Mouse (Mus musculus): ENCODE results near the gene Sprr2d.

Sprr2d gene

GRCm38 (mm10) chr3:92338840-92339239, at the start of gene Sprr2d:
Gene Sprr2d, plus strand, starts transcription at chr3:92339140.
- DNase-seq (ENCODE audit: low spot score): no peak

- DNase-seq (ENCODE audit: low spot score): no peak
Measured at GRCm38 (mm10) chr3:92307406-92307805, 31.5 kb upstream of the Sprr2d start.

GRCm38 (mm10) chr3:92316320-92316719, 22.6 kb upstream of the Sprr2d start, which contains the start of gene Sprr2b:
Gene Sprr2b, plus strand, starts transcription at chr3:92316620.
- no peak for DNase-seq (ENCODE audit: low spot score)

GRCm38 (mm10) chr3:92317384-92317783, 21.6 kb upstream of the Sprr2d start:
- DNase-seq (ENCODE audit: low spot score): no peak

- no peak for DNase-seq (ENCODE audit: low spot score)
Measured at GRCm38 (mm10) chr3:92336278-92336677, 2.7 kb upstream of the Sprr2d start.

- DNase-seq (ENCODE audit: low spot score): no peak
Measured at GRCm38 (mm10) chr3:92351843-92352242, 12.9 kb downstream of the Sprr2d start, which contains the start of gene Sprr2e. Gene Sprr2e, plus strand, starts transcription at chr3:92352143.

- no peak for DNase-seq (ENCODE audit: low spot score)
Measured at GRCm38 (mm10) chr3:92361619-92362018, 22.7 kb downstream of the Sprr2d start.

- no peak for DNase-seq (ENCODE audit: low spot score)
Measured at GRCm38 (mm10) chr3:92364887-92365286, 25.9 kb downstream of the Sprr2d start, which contains the start of gene Sprr2f. Gene Sprr2f, plus strand, starts transcription at chr3:92365187.

GRCm38 (mm10) chr3:92373613-92374012, 34.7 kb downstream of the Sprr2d start:
- no peak for DNase-seq (ENCODE audit: low spot score)

- DNase-seq (ENCODE audit: low spot score): no peak
Measured at GRCm38 (mm10) chr3:92385385-92385784, 46.4 kb downstream of the Sprr2d start, which contains the start of gene Sprr2h. Gene Sprr2h, plus strand, starts transcription at chr3:92385685.

All from T-cell, adult 2 months (primary cell).